Mouse (Mus musculus): ENCODE data around the gene Syce3. TPM values are rescaled to one million over a fixed set of nuclear protein-coding genes. Genes with fewer than 3 reads are reported as not detected.

Syce3 gene
- polyA plus RNA-seq, 1 experiment from 2014 or later = not detected

DNA sequence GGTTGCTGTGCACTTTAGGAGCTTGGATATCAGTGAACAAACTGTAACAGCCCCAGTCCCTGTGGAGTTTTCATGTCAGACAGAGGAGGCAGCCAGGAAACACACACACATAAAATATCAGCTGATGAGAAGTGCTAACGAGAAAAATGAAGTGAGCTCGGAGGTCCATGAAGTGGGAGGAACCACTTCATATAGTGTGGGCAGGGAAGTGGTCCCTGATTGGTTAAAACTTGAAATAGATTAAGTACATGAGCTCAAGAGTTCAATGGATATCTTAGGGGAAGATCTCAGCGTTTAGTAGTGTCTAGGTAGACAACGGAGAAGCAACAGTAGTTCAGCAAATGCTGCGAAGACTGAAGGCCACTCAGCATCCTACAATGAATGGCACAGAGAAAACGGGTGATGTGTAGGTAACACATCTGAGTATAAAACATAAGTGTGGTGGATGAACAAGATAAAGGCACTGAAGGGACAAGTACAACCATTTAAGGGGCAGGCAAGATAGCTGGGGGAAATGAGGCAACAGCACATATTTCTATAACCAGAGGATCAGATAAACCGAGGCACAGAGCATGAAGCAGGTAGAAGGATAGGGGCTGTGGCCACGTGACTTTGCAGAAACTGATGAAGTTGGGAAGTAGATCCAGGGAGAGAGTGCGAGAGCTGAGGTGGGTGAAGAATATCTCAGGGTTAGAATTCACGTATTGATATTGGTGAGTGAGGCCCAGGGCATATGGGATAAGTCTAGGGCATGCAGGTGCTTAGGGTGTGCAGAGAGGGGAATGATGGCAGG is 5.3 kb downstream of the Syce3 start:
- H3K27me3 ChIP-seq (ENCODE audit: control insufficient read depth, insufficient read depth, low read length) = no peaks in the 10 kb centered on the region
- DNase-seq (no peak), ATAC-seq (ENCODE audit: low FRiP score, low TSS enrichment) (no peak)
- no peak overlapping the region for H3K9ac ChIP-seq (replicated peaks; ENCODE audit: low read length)
- no peak overlapping the region for H3K27ac ChIP-seq (replicated peaks; ENCODE audit: low read depth, low read length)
- H3K36me3 ChIP-seq (ENCODE audit: control insufficient read depth, insufficient read depth, low read length) = no peaks in the 10 kb centered on the region
- no peaks in the 10 kb centered on the region for H3K4me1 ChIP-seq (ENCODE audit: control insufficient read depth, insufficient read depth, low read length)
- peaks cover 11% of the 10 kb centered on the region for H3K9me3 ChIP-seq (ENCODE audit: control insufficient read depth, low read length)
- no peak overlapping the region for H3K4me2 ChIP-seq (ENCODE audit: low read length)
- no peak overlapping the region for H3K4me3 ChIP-seq (replicated peaks; ENCODE audit: low read depth, low read length)
- 87% methylated on average over 10 of the region's 10 CpGs for WGBS

DNA sequence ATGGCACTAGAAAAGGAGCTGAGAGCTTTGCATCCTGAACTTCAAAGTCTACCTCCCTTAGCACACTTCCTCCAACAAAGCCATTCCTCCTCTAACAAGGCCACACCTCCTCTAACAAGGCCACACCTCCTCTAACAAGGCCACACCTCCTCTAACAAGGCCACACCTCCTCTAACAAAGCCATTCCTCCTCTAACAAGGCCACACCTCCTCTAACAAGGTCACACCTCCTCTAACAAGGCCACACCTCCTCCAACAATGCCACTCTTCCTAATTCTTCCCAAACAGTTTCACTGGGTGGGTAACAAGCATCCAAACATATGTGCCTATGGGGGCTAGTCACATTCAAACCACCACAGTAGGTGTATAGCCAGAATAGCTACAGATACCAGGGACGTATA is 7.8 kb downstream of the Syce3 start:
- WGBS = 76% methylated on average over 1 of the region's 1 CpGs
- H3K27me3 ChIP-seq (ENCODE audit: control insufficient read depth, insufficient read depth, low read length) = no peaks in the 10 kb centered on the region
- H3K27ac ChIP-seq (replicated peaks; ENCODE audit: low read depth, low read length) = no peak overlapping the region
- no peak overlapping the region for H3K4me2 ChIP-seq (ENCODE audit: low read length)
- DNase-seq (no peak), ATAC-seq (ENCODE audit: low FRiP score, low TSS enrichment) (no peak)
- H3K4me1 ChIP-seq (ENCODE audit: control insufficient read depth, insufficient read depth, low read length) = no peaks in the 10 kb centered on the region
- peaks cover 6% of the 10 kb centered on the region; the same call in 1 of the 2 replicates for H3K9me3 ChIP-seq (ENCODE audit: control insufficient read depth, low read length)
- no peaks in the 10 kb centered on the region for H3K36me3 ChIP-seq (ENCODE audit: control insufficient read depth, insufficient read depth, low read length)
- H3K9ac ChIP-seq (replicated peaks; ENCODE audit: low read length) = no peak overlapping the region
- H3K4me3 ChIP-seq (replicated peaks; ENCODE audit: low read depth, low read length) = no peak overlapping the region

DNA sequence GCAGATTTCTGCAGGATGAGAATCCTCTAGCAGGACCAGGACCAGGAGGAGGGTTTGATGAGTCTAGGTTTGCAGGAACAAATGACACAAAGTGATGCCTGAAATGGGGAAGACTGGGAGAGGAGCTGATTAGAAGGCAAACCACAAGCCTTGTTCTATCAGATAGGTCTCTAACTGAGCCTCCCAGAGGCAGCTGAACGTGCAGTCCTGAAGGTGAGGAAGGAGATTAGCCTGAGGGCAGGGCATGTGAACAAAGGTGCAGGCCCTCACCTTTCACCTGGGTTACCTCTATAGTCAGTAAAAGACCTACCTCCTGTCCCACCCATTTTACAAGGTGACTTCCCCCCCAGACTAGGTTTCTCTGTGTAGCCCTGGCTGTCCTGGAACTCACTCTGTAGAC is 10.6 kb downstream of the Syce3 start:
- Histone ChIP-seq H3K4me2 (ENCODE audit: low read length) (no peak overlapping the region), H3K9me3 (ENCODE audit: control insufficient read depth, low read length) (no peaks in the 10 kb centered on the region)
- WGBS = 61% methylated on average over 1 of the region's 1 CpGs

DNA sequence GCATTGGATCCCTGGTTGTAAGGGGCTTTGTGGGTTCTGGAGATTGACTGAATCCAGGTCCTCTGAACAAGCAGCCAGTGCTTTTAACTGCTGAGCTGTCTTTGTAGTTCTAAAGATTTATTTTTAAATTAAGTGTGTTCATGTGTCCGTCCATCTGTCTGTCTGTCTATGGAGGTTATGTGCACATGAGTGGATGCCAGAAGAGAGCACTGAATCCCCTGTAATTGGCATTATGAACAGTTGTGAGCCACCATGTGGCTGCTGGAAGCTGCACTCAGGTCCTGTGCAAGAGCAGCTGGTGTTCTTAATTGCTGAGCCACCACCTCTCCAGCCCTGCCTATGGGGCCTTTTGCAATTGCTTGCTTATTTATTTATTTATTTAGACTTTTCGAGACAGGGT is 12.2 kb downstream of the Syce3 start:
- Histone ChIP-seq H3K4me1 (ENCODE audit: control insufficient read depth, insufficient read depth, low read length) (no peaks in the 10 kb centered on the region), H3K27me3 (ENCODE audit: control insufficient read depth, insufficient read depth, low read length) (no peaks in the 10 kb centered on the region), H3K36me3 (ENCODE audit: control insufficient read depth, insufficient read depth, low read length) (no peaks in the 10 kb centered on the region), H3K9me3 (ENCODE audit: control insufficient read depth, low read length) (no peaks in the 10 kb centered on the region), H3K9ac (replicated peaks; ENCODE audit: low read length) (no peak overlapping the region), H3K27ac (replicated peaks; ENCODE audit: low read depth, low read length) (no peak overlapping the region), H3K4me3 (replicated peaks; ENCODE audit: low read depth, low read length) (no peak overlapping the region), H3K4me2 (ENCODE audit: low read length) (no peak overlapping the region)
- ATAC-seq (ENCODE audit: low FRiP score, low TSS enrichment) (no peak), DNase-seq (no peak)
- 80% methylated on average over 2 of the region's 2 CpGs for WGBS

More for the DNA sequence above, 10.6 kb downstream of the Syce3 start:
- Histone ChIP-seq H3K4me3 (replicated peaks; ENCODE audit: low read depth, low read length) (no peak overlapping the region), H3K36me3 (ENCODE audit: control insufficient read depth, insufficient read depth, low read length) (no peaks in the 10 kb centered on the region), H3K27ac (replicated peaks; ENCODE audit: low read depth, low read length) (no peak overlapping the region), H3K27me3 (ENCODE audit: control insufficient read depth, insufficient read depth, low read length) (no peaks in the 10 kb centered on the region), H3K4me1 (ENCODE audit: control insufficient read depth, insufficient read depth, low read length) (no peaks in the 10 kb centered on the region), H3K9ac (replicated peaks; ENCODE audit: low read length) (no peak overlapping the region)
- ATAC-seq (ENCODE audit: low FRiP score, low TSS enrichment) (no peak), DNase-seq (no peak)

DNA sequence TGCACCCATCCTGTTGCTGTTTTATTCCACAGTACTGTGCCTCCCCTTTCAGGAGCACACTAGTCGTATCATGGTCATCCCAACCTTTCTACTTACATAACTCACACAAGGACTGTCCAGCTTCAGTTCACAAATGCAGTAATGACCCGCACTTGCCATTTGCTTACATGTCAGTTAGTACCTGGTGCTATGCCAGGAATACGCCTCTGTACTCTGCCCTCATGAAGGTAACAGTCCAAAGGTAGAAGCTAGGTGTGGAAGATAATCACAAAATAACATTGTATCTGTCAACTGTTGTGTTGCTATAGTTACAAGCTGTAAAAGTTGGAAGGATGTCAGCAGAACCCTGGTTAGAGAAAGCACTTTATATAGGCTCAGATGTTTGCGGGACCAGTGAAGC is 13.4 kb downstream of the Syce3 start:
- no peaks in the 10 kb centered on the region for H3K9me3 ChIP-seq (ENCODE audit: control insufficient read depth, low read length)
- no peak for DNase-seq
- H3K4me3 ChIP-seq (replicated peaks; ENCODE audit: low read depth, low read length) = no peak overlapping the region
- no peak overlapping the region for H3K27ac ChIP-seq (replicated peaks; ENCODE audit: low read depth, low read length)
- ATAC-seq (ENCODE audit: low FRiP score, low TSS enrichment) = no peak
- H3K4me2 ChIP-seq (ENCODE audit: low read length) = no peak overlapping the region
- no peaks in the 10 kb centered on the region for H3K27me3 ChIP-seq (ENCODE audit: control insufficient read depth, insufficient read depth, low read length)
- no peaks in the 10 kb centered on the region for H3K4me1 ChIP-seq (ENCODE audit: control insufficient read depth, insufficient read depth, low read length)
- no peak overlapping the region for H3K9ac ChIP-seq (replicated peaks; ENCODE audit: low read length)
- 92% methylated on average over 4 of the region's 4 CpGs for WGBS
- no peaks in the 10 kb centered on the region for H3K36me3 ChIP-seq (ENCODE audit: control insufficient read depth, insufficient read depth, low read length)

DNA sequence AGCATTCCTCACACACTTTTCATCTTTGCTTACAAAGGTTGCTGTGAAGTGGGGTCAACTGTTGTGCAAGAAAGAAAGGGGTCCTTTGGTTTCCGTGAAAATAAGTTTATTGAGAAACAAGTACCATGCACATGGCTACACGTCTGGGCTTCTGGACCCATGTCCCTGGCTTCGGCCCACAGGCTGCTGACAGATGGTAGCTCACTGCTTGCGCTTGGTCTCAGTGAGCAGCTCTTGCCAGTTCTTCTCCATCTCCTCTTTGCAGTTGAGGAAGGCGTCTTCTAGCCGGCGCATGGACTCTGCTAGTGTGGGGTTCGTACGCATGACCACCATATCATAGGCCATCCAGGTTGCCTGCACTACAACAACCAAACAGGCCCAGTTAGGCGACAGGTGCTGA is 20.2 kb downstream of the Syce3 start:
- H3K9ac ChIP-seq (replicated peaks; ENCODE audit: low read length) = no peak overlapping the region
- H3K27ac ChIP-seq (replicated peaks; ENCODE audit: low read depth, low read length) = no peak overlapping the region
- DNase-seq (no peak), ATAC-seq (ENCODE audit: low FRiP score, low TSS enrichment) (no peak)
- H3K9me3 ChIP-seq (ENCODE audit: control insufficient read depth, low read length) = no peaks in the 10 kb centered on the region
- no peaks in the 10 kb centered on the region for H3K4me1 ChIP-seq (ENCODE audit: control insufficient read depth, insufficient read depth, low read length)
- H3K36me3 ChIP-seq (ENCODE audit: control insufficient read depth, insufficient read depth, low read length) = no peaks in the 10 kb centered on the region
- H3K27me3 ChIP-seq (ENCODE audit: control insufficient read depth, insufficient read depth, low read length) = no peaks in the 10 kb centered on the region
- H3K4me3 ChIP-seq (replicated peaks; ENCODE audit: low read depth, low read length) = no peak overlapping the region
- WGBS = 91% methylated on average over 10 of the region's 10 CpGs
- H3K4me2 ChIP-seq (ENCODE audit: low read length) = no peak overlapping the region

DNA sequence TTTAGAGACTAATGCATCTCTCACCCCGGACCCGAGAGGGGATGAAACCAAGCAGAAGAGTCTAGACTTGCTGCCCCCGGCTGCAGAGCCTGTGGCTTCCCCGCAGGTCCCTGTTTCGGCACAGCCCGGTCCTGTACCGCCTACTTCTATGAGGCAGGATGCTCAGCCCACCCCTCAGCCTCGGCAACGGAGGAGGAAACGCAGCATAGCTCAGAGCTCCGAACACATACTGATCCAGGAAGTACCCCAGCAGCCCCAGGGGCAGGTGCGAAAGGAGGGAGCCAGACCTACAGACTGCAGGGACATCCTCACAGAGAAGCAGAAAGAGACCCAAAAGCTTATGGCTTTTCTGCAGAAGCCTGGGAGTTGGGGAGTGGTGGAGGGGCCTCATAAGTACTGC is 23.2 kb downstream of the Syce3 start:
- H3K36me3 ChIP-seq (ENCODE audit: control insufficient read depth, insufficient read depth, low read length) = no peaks in the 10 kb centered on the region
- WGBS = 54% methylated on average over 12 of the region's 12 CpGs
- no peak overlapping the region for H3K9ac ChIP-seq (replicated peaks; ENCODE audit: low read length)
- H3K9me3 ChIP-seq (ENCODE audit: control insufficient read depth, low read length) = no peaks in the 10 kb centered on the region
- H3K4me3 ChIP-seq (replicated peaks; ENCODE audit: low read depth, low read length) = no peak overlapping the region
- ATAC-seq (ENCODE audit: low FRiP score, low TSS enrichment) (no peak), DNase-seq (no peak)
- no peak overlapping the region for H3K4me2 ChIP-seq (ENCODE audit: low read length)
- no peaks in the 10 kb centered on the region for H3K4me1 ChIP-seq (ENCODE audit: control insufficient read depth, insufficient read depth, low read length)
- H3K27ac ChIP-seq (replicated peaks; ENCODE audit: low read depth, low read length) = no peak overlapping the region
- H3K27me3 ChIP-seq (ENCODE audit: control insufficient read depth, insufficient read depth, low read length) = no peaks in the 10 kb centered on the region

DNA sequence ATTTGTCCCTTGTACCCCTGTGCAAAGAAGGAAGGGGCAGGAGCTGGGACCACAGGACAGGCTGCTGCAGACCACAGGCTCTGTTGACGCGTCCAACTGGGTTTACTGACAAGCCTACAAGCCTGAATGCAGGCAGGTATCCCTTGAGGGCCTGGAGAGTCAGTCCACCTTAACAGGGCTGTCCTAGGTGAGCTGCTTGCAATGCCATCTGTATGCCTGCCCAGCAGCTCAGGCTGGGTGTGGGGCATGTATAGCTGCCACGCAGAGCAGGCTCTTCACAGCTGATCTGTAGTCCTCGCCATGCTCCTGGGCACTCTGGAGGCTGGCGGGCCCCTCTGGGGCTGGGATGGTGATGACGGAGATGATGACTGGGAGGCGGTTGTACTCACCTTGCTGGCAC is 25.7 kb downstream of the Syce3 start, which contains the start of gene Klhdc7b:
Gene Klhdc7b (plus strand): TSS at position 301 of the 400 bp plus-strand sequence.
- 85% methylated on average over 7 of the region's 7 CpGs for WGBS
- Histone ChIP-seq H3K4me1 (ENCODE audit: control insufficient read depth, insufficient read depth, low read length) (no peaks in the 10 kb centered on the region), H3K9ac (replicated peaks; ENCODE audit: low read length) (no peak within 1 kb of the TSS), H3K27me3 (ENCODE audit: control insufficient read depth, insufficient read depth, low read length) (peaks cover 5% of the 10 kb centered on the region), H3K4me3 (replicated peaks; ENCODE audit: low read depth, low read length) (no peak within 1 kb of the TSS), H3K4me2 (ENCODE audit: low read length) (no peak within 1 kb of the TSS), H3K9me3 (ENCODE audit: control insufficient read depth, low read length) (no peaks in the 10 kb centered on the region), H3K27ac (replicated peaks; ENCODE audit: low read depth, low read length) (no peak within 1 kb of the TSS), H3K36me3 (ENCODE audit: control insufficient read depth, insufficient read depth, low read length) (no peaks in the 10 kb centered on the region)
- ATAC-seq (ENCODE audit: low FRiP score, low TSS enrichment) = no peak
- DNase-seq = no peak

DNA sequence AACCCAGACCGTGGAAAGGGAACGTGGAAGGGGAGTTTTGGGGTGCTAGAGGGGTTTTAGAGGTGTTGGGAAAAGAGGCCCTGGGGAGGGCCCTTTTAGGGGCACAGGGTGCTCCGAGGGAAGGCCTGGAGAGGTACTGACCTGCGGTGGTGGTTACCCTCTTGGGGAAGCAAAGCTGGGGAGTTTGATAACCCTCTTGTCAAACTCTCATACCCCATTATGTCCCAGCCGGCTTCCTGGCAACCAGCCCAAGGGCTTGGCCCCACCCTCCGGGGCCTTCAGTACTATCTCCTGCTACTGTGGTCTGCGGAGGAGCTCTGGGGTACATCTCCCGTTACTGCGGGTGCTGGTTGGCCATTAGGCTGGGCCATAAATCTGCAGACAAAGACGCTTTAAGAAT is 30.9 kb downstream of the Syce3 start:
- H3K27me3 ChIP-seq (ENCODE audit: control insufficient read depth, insufficient read depth, low read length) = peaks cover 42% of the 10 kb centered on the region
- DNase-seq (no peak), ATAC-seq (ENCODE audit: low FRiP score, low TSS enrichment) (no peak)
- H3K9ac ChIP-seq (replicated peaks; ENCODE audit: low read length) = peak overlapping the region; percentile 48; the same call in 1 of the 2 replicates
- no peak overlapping the region for H3K27ac ChIP-seq (replicated peaks; ENCODE audit: low read depth, low read length)
- H3K4me2 ChIP-seq (ENCODE audit: low read length) = peak overlapping the region; percentile 59
- peaks cover 10% of the 10 kb centered on the region for H3K4me1 ChIP-seq (ENCODE audit: control insufficient read depth, insufficient read depth, low read length)
- 12% methylated on average over 10 of the region's 10 CpGs for WGBS
- H3K9me3 ChIP-seq (ENCODE audit: control insufficient read depth, low read length) = no peaks in the 10 kb centered on the region
- H3K4me3 ChIP-seq (replicated peaks; ENCODE audit: low read depth, low read length) = peak overlapping the region; percentile 34; the same call in 1 of the 2 replicates
- H3K36me3 ChIP-seq (ENCODE audit: control insufficient read depth, insufficient read depth, low read length) = no peaks in the 10 kb centered on the region
